ENCODE assay signal across 10 mouse cellular contexts in genomic region chr3:93031450-93031849, GRCm38 (mm10). TPM values are rescaled to one million over a fixed set of nuclear protein-coding genes. Genes with fewer than 3 reads are reported as not detected.
DNase-seq lines count a peak whose midpoint lies in the region; ATAC-seq and TF ChIP-seq lines count a peak whose summit lies in the region.
"Had no signal": no experiment of that assay in that cellular context is flagged by ENCODE, and none has a peak within 500 bp of the region (broad histone marks: within the 10 kb centered on the region; RNA-seq: fewer than 3 reads in every experiment).

No protein-coding gene starts in this region.

- no peak overlapping the region for H3K9ac ChIP-seq in ES-E14 (ENCODE audit: insufficient read depth, low read depth, low read length, poor library complexity, severe bottlenecking)
- no peak overlapping the region for H3K9ac ChIP-seq in embryonic facial prominence, embryonic 11.5 days (replicated peaks; ENCODE audit: low read length)
- H3K9ac ChIP-seq in kidney, embryonic 15.5 days = no peak overlapping the region
- H3K9ac ChIP-seq: heart, embryonic 13.5 days had no signal

- ATAC-seq in embryonic facial prominence, embryonic 11.5 days (replicated peaks; ENCODE audit: insufficient number of reproducible peaks, low FRiP score, low TSS enrichment, low read depth) = peak; percentile 70; the same call in 1 of the 2 replicates
- ATAC-seq in kidney, embryonic 15.5 days (replicated peaks; ENCODE audit: low FRiP score) = peak; percentile 90
- peak; percentile 78 for ATAC-seq in megakaryocyte progenitor cell, adult 5-6 weeks (replicated peaks; ENCODE audit: poor library complexity)

- H3K4me2 ChIP-seq in embryonic facial prominence, embryonic 11.5 days (ENCODE audit: low read depth, low read length) = no peak overlapping the region
- no peak overlapping the region for H3K4me2 ChIP-seq in kidney, embryonic 15.5 days
- H3K4me2 ChIP-seq: heart, embryonic 13.5 days had no signal

- no peaks in the 10 kb centered on the region for H3K9me3 ChIP-seq in ES-E14 (ENCODE audit: control insufficient read depth, insufficient read depth, low read depth, low read length)
- no peaks in the 10 kb centered on the region for H3K9me3 ChIP-seq in embryonic facial prominence, embryonic 11.5 days (replicated peaks; ENCODE audit: control insufficient read depth, low read length)
- no peaks in the 10 kb centered on the region for H3K9me3 ChIP-seq in kidney, embryonic 15.5 days (replicated peaks)
- H3K9me3 ChIP-seq: G1E; heart, embryonic 13.5 days had no signal

- no peak overlapping the region for H3K4me3 ChIP-seq in ES-E14 (ENCODE audit: insufficient read depth in 1 of 2, low read depth in 1 of 2, low read length in 2 of 2, poor library complexity in 1 of 2, severe bottlenecking in 1 of 2)
- H3K4me3 ChIP-seq in embryonic facial prominence, embryonic 11.5 days (ENCODE audit: low read depth, low read length) = no peak overlapping the region
- no peak overlapping the region for H3K4me3 ChIP-seq in kidney, embryonic 15.5 days (replicated peaks)
- H3K4me3 ChIP-seq: heart, embryonic 13.5 days had no signal

- H3K27me3 ChIP-seq in embryonic facial prominence, embryonic 11.5 days (ENCODE audit: control insufficient read depth, insufficient read depth, low read length) = no peaks in the 10 kb centered on the region
- H3K27me3 ChIP-seq in kidney, embryonic 15.5 days = no peaks in the 10 kb centered on the region
- H3K27me3 ChIP-seq: heart, embryonic 13.5 days had no signal

- 58% methylated on average over 5 of the region's 5 CpGs for WGBS in embryonic facial prominence, embryonic 11.5 days
- 51% methylated on average over 5 of the region's 5 CpGs for WGBS in kidney, embryonic 15.5 days

- no peaks in the 10 kb centered on the region for H3K4me1 ChIP-seq in ES-E14 (ENCODE audit: control insufficient read depth in 2 of 2, insufficient read depth in 2 of 2, low read length in 2 of 2, poor library complexity in 1 of 2)
- no peaks in the 10 kb centered on the region for H3K4me1 ChIP-seq in embryonic facial prominence, embryonic 11.5 days (ENCODE audit: control insufficient read depth, insufficient read depth, low read length)
- no peaks in the 10 kb centered on the region for H3K4me1 ChIP-seq in kidney, embryonic 15.5 days
- H3K4me1 ChIP-seq: heart, embryonic 13.5 days had no signal

- peak; percentile 6 to 10 for DNase-seq in cerebellum, adult 18-20 months
- DNase-seq in cerebellum, adult 11-12 months = no peak
- no peak for DNase-seq in ES-E14 (ENCODE audit: low read depth, low spot score)
- peak; percentile 77 for DNase-seq in embryonic facial prominence, embryonic 11.5 days (ENCODE audit: low spot score)
- DNase-seq in spleen, postnatal 4 days (ENCODE audit: low spot score in 2 of 2) = no peak
- DNase-seq in adrenal gland, postnatal 25 days = no peak

- H3K36me3 ChIP-seq in ES-E14 (ENCODE audit: control insufficient read depth, insufficient read depth, low read length, poor library complexity, severe bottlenecking) = no peaks in the 10 kb centered on the region
- no peaks in the 10 kb centered on the region for H3K36me3 ChIP-seq in embryonic facial prominence, embryonic 11.5 days (replicated peaks; ENCODE audit: control insufficient read depth, insufficient read depth, low read depth, low read length)
- no peaks in the 10 kb centered on the region for H3K36me3 ChIP-seq in kidney, embryonic 15.5 days
- H3K36me3 ChIP-seq: G1E; heart, embryonic 13.5 days had no signal

- no peak overlapping the region for H3K27ac ChIP-seq in ES-E14 (ENCODE audit: insufficient read depth, low read depth, low read length, poor library complexity, severe bottlenecking)
- H3K27ac ChIP-seq in embryonic facial prominence, embryonic 11.5 days (replicated peaks; ENCODE audit: low read depth, low read length) = no peak overlapping the region
- no peak overlapping the region for H3K27ac ChIP-seq in kidney, embryonic 15.5 days
- H3K27ac ChIP-seq: heart, embryonic 13.5 days had no signal

- in situ Hi-C loops in ES-E14 (cut with MboI; ENCODE audit: low sequenced_read_pairs in 2 of 2, unreplicated experiment in 2 of 2) = loop anchor here in 1 of 2 experiments (25.0 kb wide), 1 partner anchor 119 kb away; no protein-coding TSS in a partner anchor

TF ChIP-seq in ES-E14, 5 proteins besides CTCF, POLR2A, EP300 and RAD21:
- TF ChIP-seq MAFK (IDR thresholded peaks at IDR 0.05; ENCODE audit: insufficient read depth, low read depth, low read length) = no peak
- TF ChIP-seq ZC3H11A (IDR thresholded peaks at IDR 0.05; ENCODE audit: borderline replicate concordance, low read depth, low read length) = peak; percentile 75
TF ChIP-seq in ES-E14: peak in this region for 1.

RNA-seq across cellular contexts. Expression of gene Lce1m, which starts 12.6 kb away (rescaled TPM):
- not detected in 2 replicates for total RNA-seq in ES-E14 (2012; rRNA removed)
- not detected in 2 replicates for polyA plus RNA-seq in embryonic facial prominence, embryonic 11.5 days (2014; fragmentation: Nextera tagmentation; extraction: Ambion mirVana)
- polyA plus RNA-seq in kidney, embryonic 15.5 days (2015; fragmentation: Nextera tagmentation; extraction: Ambion mirVana) = not detected in 2 replicates
- total RNA-seq in megakaryocyte progenitor cell, adult 5-6 weeks (2015) = not detected in 2 replicates
- not detected in 2 replicates for total RNA-seq in megakaryocyte progenitor cell, adult 5-6 weeks (2017)
- not detected in 2 replicates for total RNA-seq in adrenal gland, postnatal 25 days (2021)
- polyA plus RNA-seq: G1E; heart, embryonic 13.5 days had no signal

RNA-seq across cellular contexts. Expression of gene Crct1, which starts 16.0 kb away (rescaled TPM):
- 1.2 and 6.2 TPM in 2 replicates for total RNA-seq in ES-E14 (2012; rRNA removed)
- polyA plus RNA-seq in embryonic facial prominence, embryonic 11.5 days (2014; fragmentation: Nextera tagmentation; extraction: Ambion mirVana) = 0.70 TPM in 1 of 2 replicates, not detected in the other
- polyA plus RNA-seq in kidney, embryonic 15.5 days (2015; fragmentation: Nextera tagmentation; extraction: Ambion mirVana) = 0.45 and 0.64 TPM in 2 replicates
- not detected in 2 replicates for total RNA-seq in megakaryocyte progenitor cell, adult 5-6 weeks (2015)
- not detected in 2 replicates for total RNA-seq in megakaryocyte progenitor cell, adult 5-6 weeks (2017)
- total RNA-seq in adrenal gland, postnatal 25 days (2021) = not detected in 2 replicates
- total RNA-seq: G1E had no signal
- polyA plus RNA-seq: G1E had no signal

RNA-seq across cellular contexts. Expression of gene Gm4858, which starts 37.2 kb away (rescaled TPM):
- 0.58 and 1.1 TPM in 2 replicates for total RNA-seq in ES-E14 (2012; rRNA removed)
- polyA plus RNA-seq in embryonic facial prominence, embryonic 11.5 days (2014; fragmentation: Nextera tagmentation; extraction: Ambion mirVana) = not detected in 2 replicates
- 0.22 TPM in 1 of 2 replicates, not detected in the other for polyA plus RNA-seq in kidney, embryonic 15.5 days (2015; fragmentation: Nextera tagmentation; extraction: Ambion mirVana)
- not detected in 2 replicates for total RNA-seq in megakaryocyte progenitor cell, adult 5-6 weeks (2015)
- total RNA-seq in megakaryocyte progenitor cell, adult 5-6 weeks (2017) = not detected in 2 replicates
- total RNA-seq in adrenal gland, postnatal 25 days (2021) = not detected in 2 replicates
- polyA plus RNA-seq: G1E; heart, embryonic 13.5 days had no signal

RNA-seq across cellular contexts. Expression of gene Lce3f, which starts 39.4 kb away (rescaled TPM):
- not detected in 2 replicates for total RNA-seq in ES-E14 (2012; rRNA removed)
- polyA plus RNA-seq in embryonic facial prominence, embryonic 11.5 days (2014; fragmentation: Nextera tagmentation; extraction: Ambion mirVana) = not detected in 2 replicates
- not detected in 2 replicates for polyA plus RNA-seq in kidney, embryonic 15.5 days (2015; fragmentation: Nextera tagmentation; extraction: Ambion mirVana)
- total RNA-seq in megakaryocyte progenitor cell, adult 5-6 weeks (2015) = not detected in 2 replicates
- total RNA-seq in megakaryocyte progenitor cell, adult 5-6 weeks (2017) = not detected in 2 replicates
- not detected in 2 replicates for total RNA-seq in adrenal gland, postnatal 25 days (2021)
- total RNA-seq: G1E had no signal
- polyA plus RNA-seq: G1E; heart, embryonic 13.5 days had no signal

Comparison
In these comparisons a context has a peak if more than half of its experiments do, and no peak if none do; other contexts are left out.
1. DNase-seq: peak in cerebellum, adult 18-20 months (2 of 2) and embryonic facial prominence, embryonic 11.5 days (single experiment); none in cerebellum, adult 11-12 months (single experiment), ES-E14 (single experiment), spleen, postnatal 4 days (0 of 2) and adrenal gland, postnatal 25 days (single experiment).
2. Peak in every context shown above with its lines, with median percentiles within 50 percentile points of each other: ATAC-seq.